Mouse (Mus musculus): ENCODE measurements at regions not wholly inside any gene's neighbourhood (a gene's known extent, or its start where the extent isn't known, plus 50 kb on each side); places are given as distances from the start of the nearest gene placed in this dataset.

DNA sequence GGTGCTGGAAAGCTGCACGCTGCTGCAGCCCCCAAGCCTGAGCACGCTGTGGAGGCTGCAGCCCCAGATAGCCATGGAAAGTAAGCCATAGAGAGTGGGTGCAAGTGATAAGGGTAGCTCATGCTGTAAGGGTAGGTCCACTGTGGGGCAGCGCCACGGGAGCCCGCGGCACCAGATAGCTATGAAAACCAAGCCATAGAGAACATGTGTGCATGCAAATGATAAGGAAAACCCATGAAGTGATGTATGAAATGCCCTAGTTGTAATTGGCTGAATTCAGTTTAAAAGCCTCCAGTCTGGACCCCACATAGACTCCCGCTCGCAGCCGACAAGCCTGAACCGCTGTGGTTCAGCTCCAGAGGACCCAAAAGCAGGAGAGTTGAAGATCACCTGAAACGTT is 58.8 kb upstream of the L3mbtl3 start:
- H3K4me3 ChIP-seq (ENCODE audit: insufficient read depth, low read length): no peak overlapping the region

GRCm38 (mm10) chr10:26440720-26441119 is 64.9 kb upstream of the L3mbtl3 start:
- no peaks in the 10 kb centered on the region for H3K4me1 ChIP-seq (ENCODE audit: control insufficient read depth, insufficient read depth, low read length)
- TF ChIP-seq CTCF (IDR thresholded peaks at IDR 0.05; ENCODE audit: extremely low read depth, insufficient read depth, low read length) (no peak), POLR2A (IDR thresholded peaks at IDR 0.05; ENCODE audit: extremely low read depth, insufficient read depth, low read length) (no peak)

More for the DNA sequence above, 58.8 kb upstream of the L3mbtl3 start:
- Histone ChIP-seq H3K4me1 (ENCODE audit: control insufficient read depth, insufficient read depth, low read length) (no peaks in the 10 kb centered on the region), H3K27ac (ENCODE audit: insufficient read depth, low read length) (no peak overlapping the region)
- TF ChIP-seq CTCF (IDR thresholded peaks at IDR 0.05; ENCODE audit: extremely low read depth, insufficient read depth, low read length) (no peak), POLR2A (IDR thresholded peaks at IDR 0.05; ENCODE audit: extremely low read depth, insufficient read depth, low read length) (no peak)

GRCm38 (mm10) chr10:26484311-26484710 is 108.5 kb upstream of the L3mbtl3 start:
- Histone ChIP-seq H3K4me3 (ENCODE audit: insufficient read depth, low read length) (no peak overlapping the region), H3K4me1 (ENCODE audit: control insufficient read depth, insufficient read depth, low read length) (no peaks in the 10 kb centered on the region), H3K27ac (ENCODE audit: insufficient read depth, low read length) (no peak overlapping the region)
- TF ChIP-seq CTCF (IDR thresholded peaks at IDR 0.05; ENCODE audit: extremely low read depth, insufficient read depth, low read length): no peak
- TF ChIP-seq POLR2A (IDR thresholded peaks at IDR 0.05; ENCODE audit: extremely low read depth, insufficient read depth, low read length): no peak

More at GRCm38 (mm10) chr10:26440720-26441119, 64.9 kb upstream of the L3mbtl3 start:
- Histone ChIP-seq H3K27ac (ENCODE audit: insufficient read depth, low read length) (no peak overlapping the region), H3K4me3 (ENCODE audit: insufficient read depth, low read length) (no peak overlapping the region)

DNA sequence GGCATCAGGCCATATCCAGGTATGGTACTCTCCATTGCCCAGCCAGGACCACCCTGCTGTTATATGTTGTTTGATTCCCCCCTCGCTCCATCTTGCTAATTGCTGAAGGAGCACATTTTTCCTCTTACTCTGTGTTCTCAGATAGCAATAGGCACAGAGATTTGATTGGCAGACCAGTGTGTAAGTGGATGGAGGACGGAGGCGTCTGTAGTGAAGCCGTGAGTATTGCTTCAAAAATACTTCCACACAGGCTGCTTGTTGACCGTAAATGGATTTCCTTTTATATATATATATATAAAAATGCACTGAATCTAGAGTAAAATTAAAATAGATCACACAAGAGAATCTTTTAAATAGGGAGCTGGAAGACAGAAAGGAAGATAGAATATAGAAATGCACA is 115.6 kb upstream of the L3mbtl3 start:
- no peaks in the 10 kb centered on the region for H3K4me1 ChIP-seq (ENCODE audit: control insufficient read depth, insufficient read depth, low read length)
- no peak overlapping the region for H3K4me3 ChIP-seq (ENCODE audit: insufficient read depth, low read length)
- TF ChIP-seq POLR2A (IDR thresholded peaks at IDR 0.05; ENCODE audit: extremely low read depth, insufficient read depth, low read length): no peak
- TF ChIP-seq CTCF (IDR thresholded peaks at IDR 0.05; ENCODE audit: extremely low read depth, insufficient read depth, low read length): no peak
- no peak overlapping the region for H3K27ac ChIP-seq (ENCODE audit: insufficient read depth, low read length)

DNA sequence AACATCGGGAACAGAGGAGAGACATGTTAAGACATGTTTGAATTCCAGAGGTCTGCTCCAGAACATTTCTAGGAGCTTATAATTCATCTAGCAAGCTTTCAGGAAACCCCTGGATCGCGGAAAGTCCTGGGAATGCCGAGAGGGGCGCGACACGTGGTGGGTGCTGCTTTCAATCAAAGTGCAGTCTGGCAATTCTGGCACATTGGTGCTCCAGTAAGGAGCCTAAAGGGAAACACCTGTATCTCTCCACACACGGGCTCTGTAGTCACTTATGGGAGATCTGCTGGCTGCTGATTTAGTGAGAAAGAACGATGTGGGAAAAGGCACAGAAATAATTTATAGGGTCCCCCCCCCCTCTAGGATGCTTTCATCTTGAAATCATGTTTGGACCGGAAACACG is 116.4 kb upstream of the L3mbtl3 start:
- H3K4me3 ChIP-seq (ENCODE audit: insufficient read depth, low read length): no peak overlapping the region
- H3K27ac ChIP-seq (ENCODE audit: insufficient read depth, low read length): no peak overlapping the region
- no peak for TF ChIP-seq CTCF (IDR thresholded peaks at IDR 0.05; ENCODE audit: extremely low read depth, insufficient read depth, low read length)
- TF ChIP-seq POLR2A (IDR thresholded peaks at IDR 0.05; ENCODE audit: extremely low read depth, insufficient read depth, low read length): no peak
- no peaks in the 10 kb centered on the region for H3K4me1 ChIP-seq (ENCODE audit: control insufficient read depth, insufficient read depth, low read length)

DNA sequence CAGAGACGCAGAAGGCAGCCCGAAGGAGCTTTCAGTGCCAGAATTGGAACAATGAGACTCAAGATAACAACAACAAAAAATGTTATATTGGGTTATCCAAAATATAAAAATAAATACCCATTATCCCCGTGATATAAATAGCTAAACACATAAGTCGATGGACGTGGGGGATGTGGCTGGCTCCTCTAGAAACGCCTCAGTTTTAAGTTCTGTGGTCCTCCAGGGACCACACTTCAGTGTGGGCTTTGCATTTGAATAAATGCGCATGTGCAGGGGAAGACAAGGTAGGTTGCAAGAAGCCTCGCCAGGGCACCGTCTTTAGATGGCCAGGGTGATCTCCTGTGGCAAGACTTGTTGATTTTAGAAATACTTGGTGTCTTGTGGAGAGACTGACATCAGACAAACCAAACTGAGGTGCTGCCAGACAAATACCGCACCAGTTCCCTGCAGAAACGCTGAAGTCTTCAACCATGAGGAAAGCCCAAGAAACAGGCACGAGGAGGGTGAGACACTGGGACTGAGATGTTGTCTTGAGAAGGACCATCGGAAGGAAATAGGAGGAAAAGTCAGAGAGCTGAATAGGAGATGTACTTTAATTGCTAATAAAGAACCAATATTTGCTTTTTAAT is 117.2 kb upstream of the L3mbtl3 start:
- Histone ChIP-seq H3K27ac (ENCODE audit: insufficient read depth, low read length) (no peak overlapping the region), H3K4me1 (ENCODE audit: control insufficient read depth, insufficient read depth, low read length) (no peaks in the 10 kb centered on the region), H3K4me3 (ENCODE audit: insufficient read depth, low read length) (no peak overlapping the region)
- TF ChIP-seq CTCF (IDR thresholded peaks at IDR 0.05; ENCODE audit: extremely low read depth, insufficient read depth, low read length) (no peak), POLR2A (IDR thresholded peaks at IDR 0.05; ENCODE audit: extremely low read depth, insufficient read depth, low read length) (no peak)

GRCm38 (mm10) chr10:26493801-26494200 is 118.0 kb upstream of the L3mbtl3 start:
- Histone ChIP-seq H3K4me1 (ENCODE audit: control insufficient read depth, insufficient read depth, low read length) (no peaks in the 10 kb centered on the region), H3K4me3 (ENCODE audit: insufficient read depth, low read length) (no peak overlapping the region), H3K27ac (ENCODE audit: insufficient read depth, low read length) (no peak overlapping the region)
- TF ChIP-seq POLR2A (IDR thresholded peaks at IDR 0.05; ENCODE audit: extremely low read depth, insufficient read depth, low read length) (no peak), CTCF (IDR thresholded peaks at IDR 0.05; ENCODE audit: extremely low read depth, insufficient read depth, low read length) (no peak)

- no peak overlapping the region for H3K27ac ChIP-seq (ENCODE audit: insufficient read depth, low read length)
- H3K4me1 ChIP-seq (ENCODE audit: control insufficient read depth, insufficient read depth, low read length): no peaks in the 10 kb centered on the region
- TF ChIP-seq POLR2A (IDR thresholded peaks at IDR 0.05; ENCODE audit: extremely low read depth, insufficient read depth, low read length) (no peak), CTCF (IDR thresholded peaks at IDR 0.05; ENCODE audit: extremely low read depth, insufficient read depth, low read length) (peak; percentile 66)
- H3K4me3 ChIP-seq (ENCODE audit: insufficient read depth, low read length): no peak overlapping the region
These were observed 118.6 kb upstream of the L3mbtl3 start for GRCm38 (mm10) chr10:26494380-26494781.

- Histone ChIP-seq H3K4me1 (ENCODE audit: control insufficient read depth, insufficient read depth, low read length) (no peaks in the 10 kb centered on the region), H3K27ac (ENCODE audit: insufficient read depth, low read length) (no peak overlapping the region), H3K4me3 (ENCODE audit: insufficient read depth, low read length) (no peak overlapping the region)
These were observed 124.6 kb upstream of the L3mbtl3 start for GRCm38 (mm10) chr10:26500265-26500935.

GRCm38 (mm10) chr10:26520879-26521278 is 145.1 kb upstream of the L3mbtl3 start:
- no peak overlapping the region for H3K4me3 ChIP-seq (ENCODE audit: insufficient read depth, low read length)
- no peaks in the 10 kb centered on the region for H3K4me1 ChIP-seq (ENCODE audit: control insufficient read depth, insufficient read depth, low read length)
- TF ChIP-seq POLR2A (IDR thresholded peaks at IDR 0.05; ENCODE audit: extremely low read depth, insufficient read depth, low read length) (no peak), CTCF (IDR thresholded peaks at IDR 0.05; ENCODE audit: extremely low read depth, insufficient read depth, low read length) (no peak)
- no peak overlapping the region for H3K27ac ChIP-seq (ENCODE audit: insufficient read depth, low read length)

More at GRCm38 (mm10) chr10:26500265-26500935, 124.6 kb upstream of the L3mbtl3 start:
- TF ChIP-seq POLR2A (IDR thresholded peaks at IDR 0.05; ENCODE audit: extremely low read depth, insufficient read depth, low read length) (no peak), CTCF (IDR thresholded peaks at IDR 0.05; ENCODE audit: extremely low read depth, insufficient read depth, low read length) (no peak)
